In the genomic region with DNA sequence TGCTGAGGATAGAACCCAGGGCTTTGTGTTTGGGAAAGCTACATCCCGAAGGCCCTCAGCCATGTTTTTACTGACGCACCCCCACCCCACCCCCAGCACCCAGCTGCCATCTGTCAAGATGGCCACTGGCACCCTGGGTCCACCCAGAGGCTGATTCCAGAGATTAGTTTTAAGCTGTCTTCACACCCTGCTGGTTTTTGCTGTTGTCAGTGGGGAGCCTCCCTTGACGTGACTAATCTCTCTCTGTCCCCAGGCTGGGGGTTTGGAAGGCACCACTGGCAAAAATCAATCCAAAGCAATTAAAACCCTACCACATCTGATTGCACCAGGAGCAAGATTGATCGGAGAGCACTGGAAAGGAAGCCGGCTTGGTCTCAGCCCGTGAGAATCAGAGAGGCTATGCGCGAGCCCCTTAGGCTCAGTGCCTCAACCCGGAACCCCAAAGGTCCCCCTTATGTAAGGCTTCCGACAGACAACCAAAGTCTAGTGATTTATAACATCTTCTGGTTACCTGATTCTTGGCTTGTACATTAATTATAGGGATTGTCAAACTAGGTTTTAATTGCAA, we compare ENCODE assay signal across 13 mouse cellular contexts. TPM values are rescaled to one million over a fixed set of nuclear protein-coding genes. Genes with fewer than 3 reads are reported as not detected.
"Had no signal": no experiment of that assay in that cellular context is flagged by ENCODE, and none has a peak within 500 bp of the region (broad histone marks: within the 10 kb centered on the region; RNA-seq: fewer than 3 reads in every experiment).

No protein-coding gene starts in this region.

- ATAC-seq: inflammation-experienced regulatory T-cells, adult 6 months; intestine, postnatal 0 days had no signal

- H3K36me3 ChIP-seq: limb, embryonic 12.5 days had no signal

- H3K9me3 ChIP-seq: limb, embryonic 12.5 days had no signal

- H3K4me2 ChIP-seq: limb, embryonic 12.5 days had no signal

- H3K9ac ChIP-seq: limb, embryonic 12.5 days; liver, embryonic 14.5 days had no signal

- DNase-seq: kidney, adult 8-10 months; kidney, postnatal 36 days; liver; lung, adult 18-20 months; right cerebral cortex, postnatal 4 days; spleen, adult 18-20 months; thymus, adult 18-20 months; thymus, postnatal 14 days had no signal

- H3K4me3 ChIP-seq: limb, embryonic 12.5 days had no signal

- H3K27ac ChIP-seq: kidney, postnatal 0 days; limb, embryonic 12.5 days; liver, embryonic 14.5 days had no signal

- H3K27me3 ChIP-seq: limb, embryonic 12.5 days had no signal

RNA-seq across cellular contexts. Expression of a gene that starts 59.7 kb away (rescaled TPM):
- polyA plus RNA-seq: inflammation-experienced regulatory T-cells, adult 6 months had no signal
